Mouse (Mus musculus) adrenal gland, adult (tissue): Measurements from ENCODE around the gene Gm44973.
A peak's percentile ranks its signal among the peaks of the same experiment; 100 is the strongest.

Experiments used
- DNase-seq, 2 experiments: peaks; one replicate each; pipeline ENCODE4 v3.0.0; 2022 to 2023; ENCODE audit warnings: low spot score in 1 of 2; ENCODE audit not compliant: inconsistent age in 2 of 2

The Gm44973 gene

DNA sequence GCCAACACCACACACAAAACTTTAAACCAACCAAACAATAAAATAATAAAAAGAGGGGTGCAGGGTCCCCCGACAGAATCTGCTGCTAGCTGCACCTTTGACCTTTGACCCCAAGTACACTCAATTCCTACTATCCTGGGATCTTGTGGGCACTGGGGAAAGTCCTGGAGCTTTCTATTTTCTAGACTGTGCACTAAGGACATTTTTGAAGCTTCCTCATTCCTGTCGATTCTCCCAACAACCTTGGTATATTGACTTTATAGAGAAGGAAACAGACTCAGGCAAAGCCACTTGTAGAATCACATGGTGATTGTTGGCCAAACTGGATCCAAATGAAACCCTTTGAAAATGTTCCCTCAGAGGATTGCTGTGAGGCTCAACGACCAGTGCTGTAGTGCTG, 761 bp downstream of the Gm44973 start:
- DNase-seq: no peak

DNA sequence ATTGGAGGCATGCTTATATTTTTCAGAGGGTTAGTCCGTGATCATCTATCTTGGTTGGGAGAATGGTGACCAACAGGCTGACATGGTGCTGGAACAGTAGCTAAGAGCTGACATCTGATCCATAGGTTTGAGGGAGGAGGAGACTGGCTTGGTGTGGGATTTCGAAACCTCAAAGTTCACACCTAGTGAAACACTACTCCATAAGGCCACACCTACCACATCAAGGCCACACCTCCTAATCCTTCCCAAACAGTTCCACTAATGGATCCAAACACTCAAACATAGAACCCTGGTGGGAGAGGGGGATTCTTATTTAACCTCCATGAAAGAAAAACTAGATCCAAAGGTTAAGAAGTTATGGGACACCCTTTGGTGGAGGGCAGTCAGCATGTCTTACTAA, 1.6 kb downstream of the Gm44973 start:
- no peak for DNase-seq

DNA sequence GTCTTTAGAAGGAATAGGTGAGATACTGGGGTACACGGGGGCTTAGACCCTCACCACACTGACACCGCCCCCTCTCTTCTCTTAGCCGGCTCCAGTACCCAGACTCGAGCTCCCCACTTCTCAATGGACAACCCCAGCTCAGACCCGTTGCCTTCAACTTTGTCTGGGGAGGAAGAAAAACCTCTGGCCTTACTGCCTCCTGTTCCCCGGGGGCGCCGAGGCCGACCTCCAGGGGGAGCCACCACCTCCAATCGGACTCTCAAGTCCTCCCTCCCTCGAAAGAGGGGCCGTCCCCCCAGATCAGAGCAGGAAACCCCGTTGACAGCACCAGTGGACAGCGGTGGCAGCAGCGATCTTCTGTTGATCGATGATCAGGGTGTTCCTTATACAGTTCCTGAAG, 2.1 kb downstream of the Gm44973 start:
- DNase-seq: peak; percentile 48 to 65

DNA sequence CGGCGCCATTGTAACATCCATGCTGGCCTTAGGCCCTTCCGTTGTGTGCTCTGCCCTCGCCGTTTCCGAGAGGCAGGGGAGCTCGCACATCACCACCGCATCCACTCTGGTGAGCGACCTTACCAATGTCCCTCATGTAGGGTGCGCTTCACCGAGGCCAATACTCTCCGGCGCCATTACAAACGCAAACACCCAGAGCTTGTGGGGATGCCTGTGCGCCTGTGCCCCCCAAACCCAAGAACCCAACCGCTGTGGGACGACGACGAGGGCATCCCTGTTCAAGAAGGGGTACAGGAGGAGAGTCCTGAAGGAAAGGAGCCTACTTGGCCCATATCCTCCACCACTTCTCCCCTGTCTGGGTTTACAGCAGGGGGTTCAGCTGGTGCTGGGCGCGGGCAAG, 2.6 kb downstream of the Gm44973 start:
- peak in 1 of 2 experiments; percentile 29 for DNase-seq

DNA sequence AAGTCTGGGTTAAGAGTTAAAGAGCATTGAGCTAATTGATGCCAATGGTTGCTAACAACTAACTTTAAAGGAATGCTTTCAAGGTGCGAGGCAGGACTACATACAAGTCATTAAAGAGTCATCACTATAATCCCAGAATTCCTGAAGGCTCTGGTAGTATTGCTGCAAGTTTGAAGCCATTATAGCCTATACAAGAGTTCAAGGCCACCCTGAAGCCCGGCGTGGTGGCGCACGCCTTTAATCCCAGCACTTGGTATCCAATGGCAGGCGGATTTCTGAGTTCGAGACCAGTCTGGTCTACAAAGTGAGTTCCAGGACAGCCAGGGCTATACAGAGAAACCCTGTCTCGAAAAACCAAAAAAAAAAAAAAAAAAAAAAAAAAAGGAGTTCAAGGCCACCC, 4.3 kb downstream of the Gm44973 start:
- DNase-seq: peak; percentile 44 to 72

DNA sequence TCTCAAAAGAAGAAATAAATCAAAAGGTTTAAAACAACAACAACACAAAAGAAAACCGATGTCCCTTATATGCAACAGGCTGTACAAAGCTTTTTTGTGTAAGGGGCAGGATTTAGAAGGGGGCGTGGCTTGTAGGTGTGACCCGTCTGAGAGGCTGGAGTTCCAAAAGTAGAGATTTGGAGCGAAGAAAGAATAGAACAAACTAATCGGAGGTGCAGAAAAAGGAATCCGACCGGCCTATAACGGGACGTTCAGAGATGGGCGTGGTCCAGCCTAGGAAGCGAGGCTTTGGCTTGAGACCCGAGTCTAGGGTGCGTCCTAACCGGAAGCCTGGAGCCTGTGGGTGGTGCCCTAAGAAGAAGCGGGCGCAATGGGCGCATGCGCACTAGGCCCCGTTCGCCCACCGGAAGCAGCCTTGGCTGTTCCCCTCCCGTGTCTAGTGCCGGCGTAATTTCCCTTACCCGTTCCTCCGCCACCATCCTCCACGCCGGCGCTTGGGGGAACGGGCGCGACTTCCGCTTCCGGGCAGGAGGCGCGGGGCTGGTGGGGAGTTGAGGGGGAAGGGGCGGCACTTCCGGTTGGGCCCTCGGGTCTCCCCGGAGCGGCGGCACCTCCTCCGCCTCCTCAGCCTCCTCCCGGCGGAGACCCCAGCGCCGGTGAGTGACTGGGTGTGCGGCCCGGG, 4.8 kb downstream of the Gm44973 start, which contains the start of the genes Zfp865 and Ccdc106:
Zfp865 (plus strand) TSS at position 377 of the 682 bp plus-strand sequence.
Ccdc106 (plus strand) TSS at position 554 of the 682 bp plus-strand sequence.
- peak; percentile 100 for DNase-seq

DNA sequence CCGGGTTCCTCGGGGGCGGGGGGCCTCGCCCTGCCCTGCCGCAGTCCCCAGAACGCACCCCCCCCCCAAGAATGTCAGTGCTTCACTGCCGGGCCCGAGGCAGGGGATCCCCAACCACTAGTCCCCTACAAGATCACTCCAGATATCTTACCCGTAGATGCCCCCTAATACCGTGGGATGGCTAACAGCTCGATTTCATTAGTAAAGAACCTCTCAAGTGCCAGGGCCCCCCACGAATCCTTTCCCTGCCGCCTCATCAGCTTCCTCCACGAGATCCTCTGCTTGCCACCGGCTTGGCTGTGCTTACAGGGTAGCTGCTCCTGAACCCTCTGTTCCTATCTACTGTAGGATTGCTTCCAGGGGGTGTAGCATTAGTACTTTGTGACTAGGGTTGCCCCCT, 5.4 kb downstream of the Gm44973 start:
- DNase-seq: no peak

DNA sequence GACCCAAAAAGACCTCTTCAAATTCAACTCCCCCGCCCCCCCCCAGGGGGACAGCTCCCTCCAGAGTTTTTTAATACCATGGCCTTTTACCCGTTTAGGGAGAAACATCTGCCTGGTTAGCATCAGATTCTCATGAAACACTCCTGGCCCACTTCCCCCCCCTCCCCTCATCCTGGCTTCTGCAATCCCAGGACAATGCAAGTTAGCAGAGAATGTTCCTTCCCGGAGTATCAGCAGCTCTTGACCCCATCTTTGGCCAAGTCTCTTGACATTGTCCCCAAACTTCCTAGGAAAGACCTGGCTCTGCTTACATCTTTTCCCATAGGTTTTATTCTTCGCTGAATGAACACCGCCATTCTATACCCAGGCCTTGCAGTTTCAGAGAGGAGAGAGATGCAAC, 5.9 kb downstream of the Gm44973 start:
- no peak for DNase-seq

DNA sequence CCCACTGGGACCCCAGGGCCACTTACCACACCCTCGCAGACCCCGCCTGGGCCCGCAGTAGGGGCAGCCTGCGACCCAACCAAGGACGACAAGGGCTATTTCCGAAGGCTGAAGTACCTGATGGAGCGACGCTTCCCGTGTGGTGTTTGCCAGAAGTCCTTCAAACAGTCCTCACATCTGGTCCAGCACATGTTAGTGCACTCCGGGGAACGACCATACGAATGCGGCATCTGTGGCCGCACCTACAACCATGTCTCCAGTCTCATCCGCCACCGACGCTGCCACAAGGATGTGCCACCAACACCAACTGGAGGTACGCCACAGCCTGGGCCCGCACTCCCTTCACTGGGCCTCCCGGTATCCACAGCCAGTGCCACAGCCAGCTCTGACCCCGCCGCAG, 14.2 kb downstream of the Gm44973 start:
- no peak for DNase-seq

DNA sequence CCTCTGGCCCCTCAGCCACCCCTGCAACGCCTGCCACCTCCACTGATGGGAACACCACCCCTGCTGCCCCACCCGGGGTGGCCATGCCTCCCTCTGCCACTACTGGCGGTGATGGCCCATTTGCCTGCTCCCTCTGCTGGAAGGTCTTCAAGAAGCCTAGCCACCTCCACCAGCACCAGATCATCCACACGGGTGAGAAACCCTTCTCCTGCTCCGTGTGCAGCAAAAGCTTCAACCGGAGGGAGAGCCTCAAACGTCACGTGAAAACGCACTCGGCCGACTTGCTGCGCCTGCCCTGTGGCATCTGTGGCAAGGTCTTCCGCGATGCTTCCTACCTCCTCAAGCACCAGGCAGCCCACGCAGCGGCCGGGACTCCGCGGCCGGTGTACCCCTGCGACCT, 14.7 kb downstream of the Gm44973 start:
- DNase-seq: no peak

DNA sequence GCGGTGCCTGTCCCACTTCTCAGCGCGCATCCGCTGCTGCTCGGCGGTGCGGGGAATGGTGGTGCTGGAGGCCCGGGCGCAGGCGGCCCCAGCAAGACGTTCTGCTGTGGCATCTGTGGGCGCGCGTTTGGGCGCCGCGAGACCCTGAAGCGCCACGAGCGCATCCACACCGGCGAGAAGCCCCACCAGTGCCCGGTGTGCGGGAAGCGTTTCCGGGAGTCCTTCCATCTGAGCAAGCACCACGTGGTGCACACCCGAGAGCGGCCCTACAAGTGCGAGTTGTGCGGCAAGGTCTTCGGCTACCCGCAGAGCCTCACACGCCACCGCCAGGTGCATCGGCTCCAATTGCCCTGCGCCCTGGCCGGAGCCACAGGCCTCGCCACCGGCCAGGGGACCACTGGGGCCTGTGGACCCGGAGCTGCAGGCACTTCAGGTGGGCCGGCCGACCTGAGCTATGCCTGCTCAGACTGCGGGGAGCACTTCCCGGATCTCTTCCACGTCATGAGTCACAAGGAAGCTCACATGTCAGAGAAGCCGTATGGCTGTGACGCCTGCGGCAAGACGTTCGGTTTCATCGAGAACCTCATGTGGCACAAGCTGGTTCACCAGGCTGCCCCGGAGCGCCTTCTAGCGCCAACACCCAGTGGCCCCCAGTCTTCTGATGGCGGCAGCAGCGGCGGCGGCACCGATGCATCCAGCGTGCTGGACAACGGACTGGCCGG, 15.4 kb downstream of the Gm44973 start:
- no peak for DNase-seq

DNA sequence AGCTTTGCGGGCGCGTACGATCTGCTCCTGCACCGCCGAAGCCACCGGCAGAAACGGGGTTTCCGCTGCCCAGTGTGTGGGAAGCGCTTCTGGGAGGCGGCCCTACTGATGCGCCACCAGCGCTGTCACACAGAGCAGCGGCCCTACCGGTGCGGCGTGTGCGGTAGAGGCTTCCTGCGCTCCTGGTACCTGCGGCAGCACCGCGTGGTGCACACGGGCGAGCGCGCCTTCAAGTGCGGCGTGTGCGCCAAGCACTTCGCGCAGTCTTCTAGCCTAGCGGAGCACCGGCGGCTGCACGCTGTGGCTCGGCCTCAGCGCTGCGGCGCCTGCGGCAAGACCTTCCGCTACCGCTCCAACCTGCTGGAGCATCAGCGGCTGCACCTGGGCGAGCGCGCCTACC, 16.2 kb downstream of the Gm44973 start:
- DNase-seq: no peak

DNA sequence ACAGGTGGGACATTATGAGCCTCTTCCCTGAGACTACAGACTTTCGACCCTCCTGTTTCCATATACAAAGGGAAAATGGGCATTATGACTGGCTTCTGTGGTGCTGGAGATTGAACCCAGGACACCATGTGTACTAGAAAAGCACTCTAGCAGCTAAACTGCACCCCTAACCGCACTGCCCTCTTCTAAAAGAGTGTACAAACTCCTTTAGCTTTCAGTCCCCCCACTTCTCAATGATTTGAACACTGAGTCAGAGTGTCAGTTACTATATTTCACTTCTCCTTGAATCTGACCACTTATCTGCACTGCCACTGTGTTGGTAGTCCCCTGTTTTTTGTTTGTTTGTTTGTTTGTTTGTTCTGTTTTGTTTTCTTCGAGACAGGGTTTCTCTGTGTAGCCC, 18.5 kb downstream of the Gm44973 start, which contains the start of gene 4632433K11Rik:
4632433K11Rik (plus strand) TSS at position 301 of the 400 bp plus-strand sequence.
- DNase-seq: no peak

DNA sequence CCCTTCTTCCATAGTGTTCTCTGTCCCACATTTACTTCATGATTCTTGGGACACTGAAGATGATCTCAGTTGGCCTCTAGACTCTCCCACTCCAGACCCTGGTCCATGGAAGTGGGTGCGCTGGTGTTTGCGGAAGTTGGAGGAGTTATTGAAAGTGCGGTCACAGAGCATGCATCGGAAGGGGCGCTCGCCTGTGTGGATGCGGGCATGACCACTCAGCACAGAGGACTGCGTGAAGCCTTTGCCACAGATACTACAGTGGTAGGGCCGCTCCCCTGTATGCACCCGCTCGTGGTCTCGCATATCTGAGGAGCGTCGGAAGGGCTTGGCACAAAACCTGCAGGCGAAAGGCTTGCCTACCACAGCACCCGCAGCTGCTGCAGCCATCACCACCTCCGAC, 20.3 kb downstream of the Gm44973 start:
- no peak for DNase-seq

DNA sequence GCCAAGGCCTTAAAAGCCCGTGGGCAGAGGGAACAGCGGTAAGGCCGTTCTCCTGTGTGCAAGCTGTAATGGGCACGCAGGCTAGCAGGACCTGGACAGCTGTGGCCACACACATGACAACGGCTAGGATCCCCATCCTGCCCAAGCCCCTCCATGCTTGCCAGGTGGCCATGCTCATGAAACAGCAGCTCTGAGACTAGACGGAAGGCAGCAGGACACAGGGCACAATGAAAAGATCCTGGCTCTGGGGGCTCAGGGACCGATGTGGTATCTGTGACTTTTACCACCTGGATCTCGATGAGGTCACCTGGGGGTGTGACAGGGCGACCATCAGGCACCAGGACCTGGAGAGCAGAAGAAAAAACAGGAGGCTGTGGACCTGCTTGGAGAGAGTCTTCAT, 20.8 kb downstream of the Gm44973 start:
- DNase-seq: no peak

DNA sequence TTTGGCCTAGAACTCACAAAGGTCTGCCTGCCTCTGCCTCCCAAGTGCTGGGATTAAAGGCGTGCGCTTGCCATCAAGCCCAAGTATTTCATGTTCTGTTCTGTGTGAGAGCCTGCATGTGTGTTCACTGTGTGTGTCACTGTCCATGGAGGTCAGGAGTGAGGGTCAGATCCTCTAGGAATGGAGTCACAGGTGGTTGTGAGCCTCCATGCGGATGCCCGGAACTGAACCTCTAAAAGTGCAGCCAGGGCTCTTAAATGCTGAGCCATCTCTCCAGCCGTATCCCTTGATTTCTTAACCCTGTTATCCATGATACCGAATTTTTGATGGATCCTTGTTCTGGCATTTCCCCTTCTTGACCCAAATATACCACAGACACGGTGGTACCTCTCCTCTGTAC, 21.7 kb downstream of the Gm44973 start:
- no peak for DNase-seq

DNA sequence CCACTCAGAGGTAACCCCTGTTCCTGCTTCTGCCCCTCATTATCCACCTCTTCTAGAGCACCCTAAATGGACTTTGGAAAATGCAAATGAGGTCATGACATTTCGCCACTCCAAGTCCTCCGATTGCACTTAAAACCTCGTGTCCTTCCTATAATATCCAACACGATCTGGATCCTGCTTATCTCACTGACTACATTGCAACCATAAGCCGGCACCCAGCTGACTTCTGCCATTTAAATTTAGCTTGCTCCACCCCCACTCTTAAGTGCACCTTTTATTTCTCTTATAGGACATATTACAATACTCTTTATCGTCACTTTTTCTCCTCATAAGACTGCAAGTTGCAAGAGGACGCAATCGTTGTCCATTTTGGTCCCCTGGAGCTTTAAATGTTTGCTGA, 22.2 kb downstream of the Gm44973 start:
- no peak for DNase-seq

DNA sequence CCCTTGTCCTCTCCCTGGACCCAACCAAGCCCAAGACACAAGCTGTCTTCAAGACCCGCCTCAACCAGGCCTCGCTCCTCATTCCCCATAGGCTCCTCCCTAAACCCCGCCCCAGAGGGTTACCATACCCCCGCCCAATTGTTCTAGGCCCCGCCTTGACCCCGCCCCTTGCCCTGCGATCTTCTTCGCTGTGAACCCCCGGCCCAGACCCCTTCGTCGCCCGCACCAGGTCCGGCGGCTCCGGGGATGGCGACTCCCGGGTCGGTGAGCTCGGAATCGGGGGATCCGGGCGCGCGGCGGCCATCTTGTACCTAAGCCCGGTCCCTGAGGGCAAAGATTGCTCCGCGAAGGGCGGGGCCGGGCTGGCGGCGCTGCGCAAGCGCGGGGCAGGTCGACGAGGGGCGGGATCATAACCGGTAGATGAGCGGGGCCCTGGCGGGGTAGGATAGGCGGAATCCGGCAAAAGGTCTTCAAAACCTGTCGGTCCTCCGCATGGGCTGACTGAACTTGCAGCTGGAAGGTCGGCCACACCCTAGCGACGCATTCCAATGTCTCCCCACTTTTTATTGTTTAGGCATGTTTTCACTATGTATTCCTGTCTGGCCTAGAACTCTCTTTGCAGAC, 22.9 kb downstream of the Gm44973 start, which contains the start of gene Zfp784:
Zfp784 (minus strand) TSS at position 338 of the 624 bp plus-strand sequence.
- peak; percentile 96 to 99 for DNase-seq

DNA sequence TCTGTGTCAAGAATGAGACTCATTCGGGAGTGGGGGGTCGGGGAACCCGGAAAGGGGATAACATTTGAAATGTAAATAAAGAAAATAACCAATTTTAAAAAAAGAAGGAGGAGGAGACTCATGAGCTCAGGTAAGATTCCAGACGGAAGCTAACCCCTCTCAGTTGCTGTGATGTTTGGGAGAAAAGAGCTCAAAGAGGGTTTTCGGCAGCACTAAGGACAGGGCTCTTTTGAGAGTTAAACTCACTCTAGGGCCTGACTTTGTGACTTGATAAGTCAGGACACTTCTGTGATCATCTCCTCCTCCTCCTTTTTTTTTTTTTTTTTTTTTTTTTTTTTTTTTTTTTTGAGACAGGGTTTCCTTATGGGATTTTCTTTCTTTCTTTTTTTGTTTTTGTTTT, 23.6 kb downstream of the Gm44973 start:
- no peak for DNase-seq

DNA sequence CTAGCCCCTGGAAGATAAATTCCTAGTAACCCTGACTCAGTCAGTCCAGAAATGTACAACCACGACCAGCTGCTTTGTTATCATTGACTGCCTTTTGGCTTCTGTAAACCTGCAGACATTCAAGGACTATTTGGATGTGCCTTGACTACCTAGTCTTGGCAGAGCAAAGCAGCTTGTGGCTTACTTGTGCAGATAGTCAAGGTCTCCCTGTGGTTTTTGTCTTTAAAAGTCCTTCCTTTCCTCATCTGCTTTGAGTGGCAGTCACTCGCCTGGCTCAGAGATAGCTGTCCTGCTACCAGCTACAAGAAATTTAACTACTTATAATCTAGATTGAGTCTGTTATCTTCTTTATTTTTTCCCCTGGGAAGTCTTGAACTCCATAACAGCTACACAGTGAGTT, 29.7 kb downstream of the Gm44973 start:
- DNase-seq: no peak

DNA sequence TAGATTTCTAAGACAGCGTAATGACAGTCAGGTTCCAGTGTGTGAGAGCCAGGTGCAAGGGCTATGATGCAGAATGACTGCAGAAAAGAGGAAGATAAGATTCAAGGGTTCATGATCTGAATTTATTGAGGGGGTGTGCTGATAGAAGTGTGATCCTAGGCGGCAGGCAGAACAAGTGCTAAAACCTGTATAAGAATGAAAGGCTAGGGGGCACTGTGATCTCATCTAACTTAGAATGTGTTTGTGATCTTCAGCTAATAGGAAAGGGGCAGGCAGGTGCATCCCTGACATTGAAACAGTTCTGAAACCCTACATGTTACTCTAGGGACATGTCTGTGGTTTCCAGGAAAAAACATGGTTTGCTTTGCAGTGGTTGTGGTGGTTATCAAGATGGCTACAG, 30.8 kb downstream of the Gm44973 start:
- DNase-seq: no peak

DNA sequence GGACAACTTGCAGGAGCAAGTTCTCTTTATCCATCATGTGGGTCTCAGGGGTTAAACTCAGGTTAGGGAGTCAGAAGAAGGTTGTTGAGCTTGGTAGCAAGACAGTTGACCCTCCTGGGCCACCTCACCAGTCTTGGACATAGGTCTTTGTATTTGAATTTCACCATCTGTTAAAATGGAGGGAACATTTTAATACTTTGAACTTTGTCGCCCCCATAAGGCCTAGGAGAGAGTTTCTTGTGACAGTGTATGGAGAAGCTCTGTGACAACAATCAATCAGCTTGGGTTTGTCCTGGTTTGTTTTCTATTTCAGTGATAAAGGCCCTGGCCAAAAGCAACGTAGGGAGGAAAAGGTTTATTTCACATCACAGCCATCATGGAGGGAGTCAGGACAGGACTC, 32.0 kb downstream of the Gm44973 start:
- peak in 1 of 2 experiments; percentile 81 for DNase-seq
